Mouse (Mus musculus): ENCODE measurements at regions not wholly inside any gene's neighbourhood (a gene's known extent, or its start where the extent isn't known, plus 50 kb on each side); places are given as distances from the start of the nearest gene placed in this dataset.

DNA sequence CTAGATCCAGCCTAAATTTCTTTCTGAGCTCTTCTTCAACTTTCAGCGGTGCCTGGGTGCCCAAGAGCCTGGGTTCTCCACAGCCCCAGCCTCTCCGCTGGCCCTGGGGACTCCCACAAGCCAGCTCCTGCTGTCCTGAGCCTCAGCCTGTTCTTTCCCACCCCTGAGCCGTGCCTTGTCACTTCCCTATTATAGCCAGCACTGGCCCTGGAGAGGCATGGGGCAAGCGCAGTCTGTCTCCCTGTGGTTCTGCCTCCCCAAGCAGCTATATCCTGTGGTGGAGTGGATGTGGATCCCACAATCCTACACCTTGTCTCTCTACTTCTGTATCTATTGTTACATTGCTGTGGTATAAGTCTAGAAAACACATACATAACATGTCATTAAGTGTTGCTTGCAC, 128.6 kb upstream of the Hgf start:
- DNase-seq (ENCODE audit: low read depth, low spot score) = peak; percentile 46

DNA sequence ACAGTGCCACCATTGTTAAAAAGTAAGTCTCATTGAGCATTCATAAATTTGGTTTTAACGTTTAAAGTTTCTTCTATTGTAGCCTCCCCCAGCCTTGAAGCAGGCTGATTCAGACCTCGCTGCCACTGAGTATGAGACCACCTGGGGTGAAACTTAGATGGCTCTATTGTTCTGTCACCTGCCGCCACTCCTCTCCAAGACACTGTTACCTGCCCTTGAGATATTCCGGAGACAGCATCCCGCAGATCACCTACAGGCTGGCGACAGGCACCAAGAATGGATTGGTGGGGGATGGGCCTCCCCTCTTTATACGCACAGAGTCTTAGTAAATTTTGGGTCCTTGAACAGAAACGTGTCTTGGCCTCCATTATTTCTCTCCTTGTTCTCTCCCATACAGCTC, 128.0 kb upstream of the Hgf start:
- peak; percentile 85 for DNase-seq (ENCODE audit: low read depth, low spot score)

DNA sequence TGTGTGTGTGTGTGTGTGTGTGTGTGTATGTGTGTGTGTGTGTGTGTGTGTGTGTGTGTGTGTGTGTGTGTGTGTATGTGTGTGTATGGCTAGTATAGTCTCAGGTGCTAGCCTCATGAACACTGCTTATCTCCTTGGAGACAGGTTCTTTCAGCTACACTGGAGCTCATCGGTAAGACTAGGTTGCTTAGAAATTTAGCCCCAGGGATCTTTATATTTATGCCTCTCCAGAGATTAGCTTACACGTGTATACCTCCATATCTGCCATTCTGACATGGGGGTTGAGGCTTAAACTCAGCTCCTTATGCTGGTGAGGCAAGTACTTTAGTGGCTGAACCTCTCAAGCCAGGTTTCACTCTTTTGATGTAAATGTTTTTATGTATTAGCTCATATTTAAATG, 127.0 kb upstream of the Hgf start:
- no peak for DNase-seq (ENCODE audit: low read depth, low spot score)

DNA sequence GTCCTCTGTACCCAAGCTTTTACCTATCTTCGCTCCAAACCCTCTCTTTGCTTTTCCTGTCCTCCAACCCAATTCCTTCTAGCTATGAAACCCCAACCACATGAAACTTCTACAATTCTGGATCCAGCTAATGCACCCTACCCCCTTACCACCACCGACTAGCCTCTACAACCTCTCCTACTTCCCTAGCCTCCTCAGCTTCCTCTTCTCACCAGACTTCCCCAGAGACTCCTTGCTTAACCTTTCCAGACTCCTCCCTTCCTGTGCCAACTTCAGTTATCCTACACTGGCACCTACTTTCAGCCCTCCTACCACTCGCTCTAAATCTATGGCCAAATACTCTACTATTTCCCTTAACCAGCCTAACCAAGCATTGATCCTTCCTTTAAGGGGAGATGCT, 118.7 kb upstream of the Hgf start:
- no peak for DNase-seq (ENCODE audit: low read depth, low spot score)

DNA sequence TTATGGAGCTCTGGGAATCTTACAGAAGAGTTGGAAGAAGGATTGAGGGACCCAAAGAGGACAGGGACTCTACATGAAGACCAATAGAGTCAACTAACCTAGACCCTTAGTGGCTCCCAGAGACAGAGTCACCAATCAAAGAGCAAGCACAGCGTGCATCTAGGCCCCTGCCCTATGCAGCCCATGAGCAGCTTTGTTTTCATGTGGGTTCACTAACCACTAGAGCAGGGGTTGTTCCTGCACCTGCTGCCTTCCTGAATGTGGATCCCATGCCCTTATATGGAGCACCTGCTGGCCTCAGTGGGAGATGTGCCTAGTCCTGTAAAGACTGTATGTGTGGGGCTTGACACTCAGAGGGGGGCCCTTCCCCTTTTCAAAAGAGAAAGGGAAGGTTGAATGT, 108.2 kb upstream of the Hgf start:
- DNase-seq (ENCODE audit: low read depth, low spot score) = peak; percentile 6

DNA sequence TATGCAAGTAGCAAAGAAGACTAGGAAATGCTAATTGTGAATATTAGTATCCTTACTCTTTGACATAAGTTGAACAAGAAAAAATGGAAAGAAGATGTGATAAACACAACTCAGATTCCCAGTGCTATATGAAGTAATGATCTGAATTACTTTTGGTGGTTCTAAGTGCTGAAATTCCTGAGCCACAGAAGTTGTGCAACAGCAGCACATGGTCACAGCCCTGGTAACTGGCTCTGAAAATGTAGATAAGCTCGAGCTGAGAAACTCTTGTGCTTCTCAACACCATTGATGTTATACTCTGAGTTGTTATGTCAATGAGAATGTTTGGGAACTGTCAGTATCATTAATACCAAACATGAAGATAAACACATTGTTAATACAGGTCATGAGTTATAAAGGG, 106.3 kb upstream of the Hgf start:
- no peak for DNase-seq (ENCODE audit: low read depth, low spot score)

DNA sequence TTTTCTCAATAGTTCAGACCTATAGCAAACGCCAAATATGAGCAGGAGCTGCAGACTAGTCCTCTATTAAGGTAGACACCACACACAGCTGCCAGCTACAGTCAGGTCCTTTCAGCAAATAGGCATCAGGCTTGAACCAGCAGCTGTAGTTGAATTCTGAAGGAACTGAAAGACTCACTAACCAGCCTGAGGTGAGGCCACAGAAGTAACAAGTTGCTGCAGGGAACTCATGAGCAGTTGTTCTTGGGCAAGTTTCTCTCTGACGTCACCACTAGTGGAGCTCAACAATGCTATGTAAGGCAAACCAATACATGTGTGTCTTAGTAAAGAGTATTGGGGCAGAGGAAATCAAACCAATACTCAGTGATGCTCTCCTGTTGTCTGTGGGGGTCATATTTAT, 91.5 kb upstream of the Hgf start:
- DNase-seq (ENCODE audit: low read depth, low spot score) = no peak

DNA sequence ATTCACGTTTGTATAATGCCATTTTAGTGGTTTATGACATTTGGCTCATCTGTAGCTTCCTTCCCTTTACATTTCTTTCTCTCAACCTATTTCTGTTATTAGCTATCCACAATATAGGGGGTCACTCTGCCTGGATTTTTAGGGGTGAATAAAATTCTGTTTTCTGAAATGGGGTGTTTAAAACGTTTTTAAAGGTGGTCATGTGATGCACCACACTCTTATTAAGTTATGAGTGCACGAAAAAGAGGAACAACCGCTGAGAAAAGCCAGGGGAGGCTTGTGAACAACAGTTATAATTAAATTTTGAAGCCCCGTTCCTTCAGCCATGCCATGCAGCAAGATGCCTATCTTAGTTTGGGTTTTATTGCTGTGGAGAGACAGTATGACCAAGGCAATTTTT, 87.0 kb upstream of the Hgf start:
- no peak for DNase-seq (ENCODE audit: low read depth, low spot score)

DNA sequence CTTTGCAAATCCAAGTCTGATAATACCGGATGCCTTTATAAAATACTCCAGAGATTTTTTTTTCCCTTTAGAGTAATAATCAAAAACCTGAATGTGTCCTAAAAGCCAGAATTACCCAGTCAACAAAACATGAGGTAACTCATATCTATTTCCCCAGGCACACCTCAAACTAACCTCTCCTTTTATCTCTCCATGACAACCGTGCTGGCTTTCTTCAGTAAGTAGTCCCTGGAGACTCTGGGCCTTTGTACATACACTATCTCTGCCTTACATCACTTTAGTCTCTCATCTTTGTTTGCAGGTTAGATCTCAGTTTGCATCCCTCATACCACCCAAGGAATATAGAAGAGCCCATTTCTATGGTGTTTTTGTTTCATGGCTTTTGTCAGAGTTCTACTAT, 84.7 kb upstream of the Hgf start:
- no peak for DNase-seq (ENCODE audit: low read depth, low spot score)

DNA sequence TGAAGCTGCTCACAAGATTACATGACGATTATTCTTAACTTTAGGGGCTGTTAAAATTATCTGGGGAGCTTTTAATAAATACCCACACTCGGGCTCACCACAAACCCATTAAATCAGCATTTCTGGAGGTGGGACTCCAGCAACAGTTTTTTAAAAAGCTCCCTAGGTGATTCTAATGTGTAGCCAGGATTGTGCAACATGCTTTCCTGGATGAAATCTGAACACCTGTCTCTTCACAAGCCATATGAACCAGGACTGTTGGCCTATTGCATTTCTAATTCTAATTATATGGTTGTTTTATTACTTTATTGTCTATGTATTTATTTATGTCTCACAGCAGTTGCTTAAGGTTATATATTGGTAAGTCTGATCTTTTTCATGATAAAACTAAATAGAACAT, 84.1 kb upstream of the Hgf start:
- DNase-seq (ENCODE audit: low read depth, low spot score) = no peak

DNA sequence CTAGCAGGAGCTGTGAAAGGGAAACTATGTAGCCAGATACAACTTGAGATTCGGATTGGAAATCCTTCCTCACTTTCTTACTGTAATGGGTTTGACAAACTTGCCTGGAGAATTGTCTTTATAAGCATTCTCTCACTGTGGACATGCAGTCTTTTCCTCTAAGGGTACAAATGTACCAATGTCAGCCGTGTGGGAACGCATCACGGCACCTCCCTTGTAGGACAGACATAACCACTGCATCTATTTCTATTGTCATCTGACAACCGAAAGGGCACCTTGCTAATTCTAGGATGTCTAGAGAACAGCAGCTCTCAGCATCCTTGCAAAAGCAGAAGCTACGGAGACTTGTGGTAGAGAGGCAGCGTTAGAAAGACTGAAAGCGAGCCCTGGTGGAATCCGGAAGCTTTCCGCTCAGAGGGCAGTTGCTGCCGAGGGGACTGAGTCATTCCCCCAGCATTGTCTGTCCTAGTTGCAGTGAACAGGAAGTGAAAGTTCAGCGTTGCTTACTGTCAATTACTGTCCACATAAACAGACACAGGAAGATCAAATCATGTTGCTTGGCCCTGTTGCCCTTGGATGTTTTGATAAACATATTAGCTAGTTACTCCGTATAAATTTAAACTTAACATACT, 83.5 kb upstream of the Hgf start:
- no peak for DNase-seq (ENCODE audit: low read depth, low spot score)

DNA sequence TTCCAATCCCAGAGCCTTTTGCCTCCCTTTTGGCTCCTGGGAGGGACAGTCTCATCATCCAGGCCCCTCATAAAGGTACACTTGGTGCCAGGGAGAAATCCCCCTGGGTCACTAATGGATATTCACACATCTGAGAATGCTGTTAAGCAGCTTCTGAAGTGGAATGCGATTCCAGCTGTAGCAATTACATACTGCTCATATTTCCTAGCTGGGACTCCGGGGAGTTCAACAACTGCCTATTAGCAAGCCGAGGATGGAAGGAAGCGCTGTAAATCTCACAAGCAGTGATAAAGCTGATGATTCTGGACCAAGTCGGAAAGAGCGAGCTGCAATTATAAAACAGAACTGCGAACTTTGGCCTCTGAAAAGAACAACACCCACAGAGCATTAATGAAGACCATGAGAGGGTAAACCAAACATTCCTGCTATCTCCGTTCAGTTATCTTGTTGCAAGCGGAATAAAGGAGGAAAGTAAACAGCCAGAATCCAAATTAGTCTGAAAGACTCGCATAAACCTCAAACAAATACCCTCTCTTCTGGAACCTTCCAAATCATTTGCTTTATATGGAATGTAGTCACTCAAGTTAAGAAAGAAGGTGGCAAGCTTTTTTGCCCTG, 82.8 kb upstream of the Hgf start:
- DNase-seq (ENCODE audit: low read depth, low spot score) = no peak

DNA sequence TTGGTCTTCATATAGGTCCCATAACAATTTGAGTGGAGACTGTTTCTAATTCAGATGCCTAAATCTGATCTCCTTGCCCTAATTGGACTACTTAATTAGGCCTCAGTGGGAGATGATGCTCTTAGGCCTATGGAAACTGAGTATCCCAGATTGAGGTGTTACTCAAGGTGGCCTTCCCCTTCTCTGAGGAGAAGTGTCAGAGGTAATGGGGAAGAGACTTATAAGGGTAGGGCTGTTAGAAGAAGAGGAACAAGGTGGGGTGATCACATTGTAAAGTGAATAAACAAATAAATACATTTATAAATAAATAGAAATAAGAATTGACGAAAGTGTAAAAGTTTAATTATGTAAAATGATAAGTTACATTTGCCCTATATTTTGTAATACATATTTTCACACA, 65.3 kb upstream of the Hgf start:
- no peak for DNase-seq (ENCODE audit: low read depth, low spot score)

DNA sequence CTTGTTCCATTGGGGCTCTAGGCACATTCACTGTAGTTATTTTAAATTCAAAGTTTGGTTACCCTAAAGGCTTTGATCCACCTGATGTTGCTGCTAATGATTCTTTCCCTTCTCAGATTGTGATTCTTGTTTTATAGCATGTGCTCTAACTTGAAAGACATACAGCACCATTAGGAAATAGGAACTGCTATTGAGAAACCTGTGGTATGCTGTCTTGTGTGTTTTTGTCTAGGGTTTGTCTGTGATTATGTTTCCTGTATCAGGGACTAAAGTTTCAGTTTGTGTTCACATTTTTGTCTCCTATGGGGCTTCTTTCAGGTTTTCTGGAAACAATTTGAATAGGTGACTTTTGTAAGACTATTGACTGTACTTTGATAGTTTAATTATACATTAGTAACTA, 63.5 kb upstream of the Hgf start:
- no peak for DNase-seq (ENCODE audit: low read depth, low spot score)

DNA sequence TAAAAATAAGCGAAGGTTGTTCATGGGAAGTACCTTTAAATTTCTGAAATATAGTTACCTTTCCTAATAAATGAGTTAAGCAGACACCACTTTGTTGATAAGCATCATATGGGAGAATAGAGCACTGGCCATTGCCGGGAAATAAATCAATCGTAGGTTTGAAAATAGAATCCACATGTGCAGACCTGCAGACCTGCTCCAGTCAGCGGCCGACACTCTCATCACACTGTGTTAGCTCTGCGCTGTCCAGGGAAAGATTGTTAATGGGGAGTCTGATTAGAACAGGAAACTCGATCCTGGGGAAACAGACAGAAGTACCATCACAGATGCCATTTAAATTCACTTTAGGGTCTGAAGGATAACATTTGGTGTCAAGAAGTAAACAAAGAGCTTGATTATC, 53.4 kb upstream of the Hgf start:
- DNase-seq (ENCODE audit: low read depth, low spot score) = no peak
